Mouse (Mus musculus) E14TG2a.4 (cell line): Measurements from ENCODE around the gene Actr1a.

Experiments used
- CTCF ChIP-seq: conservative IDR thresholded peaks from 2 replicates; pipeline ENCODE4 v1.5.1; 2014; ENCODE audit warnings: low read length
- NANOG ChIP-seq: IDR thresholded peaks from 2 replicates; pipeline ENCODE4 v1.6.1; 2014; ENCODE audit warnings: borderline replicate concordance, low read length, mixed read lengths
- POU5F1 ChIP-seq: IDR thresholded peaks from 2 replicates; pipeline ENCODE4 v1.6.1; 2014; ENCODE audit warnings: low read length, borderline replicate concordance

- TF ChIP-seq CTCF, result no peak
- TF ChIP-seq NANOG, result no peak
- no peak for TF ChIP-seq POU5F1
These were observed 45.2 kb downstream of the Actr1a start, which contains the start of gene 2310034G01Rik for GRCm38 (mm10) chr19:46350168-46350932.
